Mouse (Mus musculus): ENCODE measurements around the gene Wfdc21.
A peak's percentile ranks its signal among the peaks of the same experiment; 100 is the strongest.

Wfdc21 gene

GRCm38 (mm10) chr11:83746681-83747080 lies at the start of gene Wfdc21:
TSS of gene Wfdc21 (plus strand) at chr11:83746940.
- peak; percentile 71 for DNase-seq

GRCm38 (mm10) chr11:83703705-83704104 lies 43.0 kb upstream of the Wfdc21 start, which contains the start of gene Wfdc17:
TSS of gene Wfdc17 (plus strand) at chr11:83703991.
- DNase-seq = peak; percentile 83

- no peak for DNase-seq
Measured at GRCm38 (mm10) chr11:83708715-83709114, 38.0 kb upstream of the Wfdc21 start, which contains the start of gene Wfdc18. TSS of gene Wfdc18 (plus strand) at chr11:83709015.

- peak; percentile 68 for DNase-seq
Measured at GRCm38 (mm10) chr11:83709683-83710082, 37.1 kb upstream of the Wfdc21 start.

- DNase-seq = peak; percentile 72
Measured at GRCm38 (mm10) chr11:83712671-83713070, 34.1 kb upstream of the Wfdc21 start.

- peak; percentile 60 for DNase-seq
Measured at GRCm38 (mm10) chr11:83713925-83714324, 32.8 kb upstream of the Wfdc21 start.

GRCm38 (mm10) chr11:83717042-83717665 lies 29.6 kb upstream of the Wfdc21 start:
- peak; percentile 86 for DNase-seq

- DNase-seq = peak; percentile 76
Measured at GRCm38 (mm10) chr11:83720766-83721165, 26.0 kb upstream of the Wfdc21 start.

- DNase-seq = peak; percentile 74
Measured at GRCm38 (mm10) chr11:83728757-83729432, 17.8 kb upstream of the Wfdc21 start.

GRCm38 (mm10) chr11:83731116-83731515 lies 15.6 kb upstream of the Wfdc21 start:
- DNase-seq = peak; percentile 85

- peak; percentile 61 for DNase-seq
Measured at GRCm38 (mm10) chr11:83733071-83733640, 13.6 kb upstream of the Wfdc21 start.

GRCm38 (mm10) chr11:83734215-83734614 lies 12.5 kb upstream of the Wfdc21 start:
- DNase-seq = peak; percentile 13

GRCm38 (mm10) chr11:83735881-83736280 lies 10.9 kb upstream of the Wfdc21 start:
- peak; percentile 66 for DNase-seq

- peak; percentile 91 for DNase-seq
Measured at GRCm38 (mm10) chr11:83737109-83737558, 9.6 kb upstream of the Wfdc21 start.

GRCm38 (mm10) chr11:83739241-83739640 lies 7.5 kb upstream of the Wfdc21 start:
- peak; percentile 94 for DNase-seq

- no peak for DNase-seq
Measured at GRCm38 (mm10) chr11:83740443-83740991, 6.2 kb upstream of the Wfdc21 start.

- DNase-seq = peak; percentile 45
Measured at GRCm38 (mm10) chr11:83741841-83742240, 4.9 kb upstream of the Wfdc21 start.

GRCm38 (mm10) chr11:83742731-83743355 lies 3.9 kb upstream of the Wfdc21 start:
- DNase-seq = no peak

- peak; percentile 57 for DNase-seq
Measured at GRCm38 (mm10) chr11:83743525-83743924, 3.2 kb upstream of the Wfdc21 start.

- DNase-seq = peak; percentile 92
Measured at GRCm38 (mm10) chr11:83746152-83746551, 588 bp upstream of the Wfdc21 start.

GRCm38 (mm10) chr11:83747376-83748265 lies 881 bp downstream of the Wfdc21 start:
- peak; percentile 78 for DNase-seq

All from heart, adult 11 months (tissue).